Mouse (Mus musculus): ENCODE data around the gene Rarb. TPM values are rescaled to one million over a fixed set of nuclear protein-coding genes. Genes with fewer than 3 reads are reported as not detected.

The Rarb gene
- polyA plus RNA-seq, 1 experiment from 2014 or later: 11.6 TPM

DNA sequence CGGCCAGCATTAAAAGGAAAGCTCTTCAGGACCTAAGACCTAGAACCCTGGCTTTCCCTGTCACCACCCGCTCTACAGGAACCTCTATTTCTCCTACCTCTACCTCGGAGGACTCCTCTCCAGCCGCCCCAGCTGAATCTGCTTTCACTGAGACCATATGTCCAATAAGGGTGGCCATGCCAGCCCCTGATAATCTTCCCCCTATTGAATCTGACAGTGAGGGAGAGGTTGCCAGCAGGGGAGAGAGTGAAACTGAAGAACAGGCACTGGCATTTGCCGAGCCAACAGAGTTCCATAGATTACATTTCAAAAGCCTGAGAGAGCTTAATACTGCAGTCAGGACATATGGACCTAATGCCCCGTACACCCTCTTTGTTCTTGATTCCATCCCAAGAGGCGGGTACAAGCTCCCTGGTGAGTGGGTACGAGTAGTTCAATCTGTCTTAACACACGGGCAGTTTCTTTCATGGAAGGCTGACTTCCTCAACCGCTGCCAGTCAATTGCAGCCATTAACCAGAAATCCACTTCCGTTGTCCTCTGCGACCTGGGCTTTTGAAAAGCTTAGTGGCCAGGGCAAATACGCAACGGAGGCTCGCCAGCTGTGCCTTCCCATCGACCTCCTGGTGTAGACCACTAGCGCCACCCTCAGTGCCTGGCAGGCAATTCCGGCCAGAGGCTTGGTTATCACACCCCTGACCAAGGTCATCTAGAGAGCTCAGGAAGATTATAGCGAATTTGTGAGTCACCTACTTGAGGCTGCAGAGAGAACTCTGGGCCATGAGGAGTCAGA lies 179.6 kb downstream of the Rarb start:
- Histone ChIP-seq H3K27ac (no peak overlapping the region), H3K27me3 (no peaks in the 10 kb centered on the region), H3K4me3 (no peak overlapping the region), H3K4me2 (no peak overlapping the region), H3K9me3 (replicated peaks) (peaks cover 6% of the 10 kb centered on the region), H3K9ac (no peak overlapping the region), H3K4me1 (replicated peaks) (no peaks in the 10 kb centered on the region), H3K36me3 (no peaks in the 10 kb centered on the region)
- no peak for ATAC-seq (replicated peaks; ENCODE audit: insufficient number of reproducible peaks, insufficient read depth, low FRiP score, low read depth)
- 91% methylated on average over 19 of the region's 19 CpGs for WGBS

DNA sequence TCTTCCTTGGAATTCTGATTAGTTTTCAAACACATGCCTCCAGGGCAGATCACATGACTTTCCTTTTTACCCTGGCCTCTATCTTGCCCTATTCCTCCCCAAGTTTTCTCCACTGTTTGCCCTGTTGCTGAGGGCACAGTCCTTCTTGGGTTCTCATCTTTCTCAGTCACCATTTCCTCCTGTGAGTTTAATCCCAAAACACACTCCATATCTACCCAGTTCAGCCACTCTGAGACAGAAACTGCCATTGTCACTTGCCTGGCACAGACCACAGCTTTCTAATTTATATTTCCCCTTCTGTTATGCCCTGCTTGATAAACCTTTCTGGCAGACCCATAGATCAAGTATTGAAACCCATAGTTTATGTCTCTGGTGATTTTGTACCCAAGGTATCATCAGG lies 205.0 kb downstream of the Rarb start:
- H3K9me3 ChIP-seq (replicated peaks): no peaks in the 10 kb centered on the region
- no peaks in the 10 kb centered on the region for H3K36me3 ChIP-seq
- no peak overlapping the region for H3K9ac ChIP-seq
- H3K4me3 ChIP-seq: no peak overlapping the region
- H3K4me2 ChIP-seq: no peak overlapping the region
- no peak overlapping the region for H3K27ac ChIP-seq
- H3K4me1 ChIP-seq (replicated peaks): no peaks in the 10 kb centered on the region
- H3K27me3 ChIP-seq: no peaks in the 10 kb centered on the region
- no peak for ATAC-seq (replicated peaks; ENCODE audit: insufficient number of reproducible peaks, insufficient read depth, low FRiP score, low read depth)

GRCm38 (mm10) chr14:16605480-16605879 lies 213.5 kb downstream of the Rarb start:
- no peaks in the 10 kb centered on the region for H3K27me3 ChIP-seq
- no peaks in the 10 kb centered on the region for H3K36me3 ChIP-seq
- no peak overlapping the region for H3K4me2 ChIP-seq
- no peak overlapping the region for H3K9ac ChIP-seq
- peaks cover 8% of the 10 kb centered on the region for H3K4me1 ChIP-seq (replicated peaks)
- H3K9me3 ChIP-seq (replicated peaks): no peaks in the 10 kb centered on the region
- no peak overlapping the region for H3K27ac ChIP-seq
- H3K4me3 ChIP-seq: no peak overlapping the region
- ATAC-seq (replicated peaks; ENCODE audit: insufficient number of reproducible peaks, insufficient read depth, low FRiP score, low read depth): no peak

GRCm38 (mm10) chr14:16604469-16605064 lies 214.4 kb downstream of the Rarb start:
- peaks cover 13% of the 10 kb centered on the region for H3K4me1 ChIP-seq (replicated peaks)
- ATAC-seq (replicated peaks; ENCODE audit: insufficient number of reproducible peaks, insufficient read depth, low FRiP score, low read depth): no peak
- H3K4me2 ChIP-seq: no peak overlapping the region
- 36% methylated on average over 8 of the region's 8 CpGs for WGBS
- no peaks in the 10 kb centered on the region for H3K9me3 ChIP-seq (replicated peaks)
- no peaks in the 10 kb centered on the region for H3K36me3 ChIP-seq
- H3K27me3 ChIP-seq: no peaks in the 10 kb centered on the region
- H3K4me3 ChIP-seq: no peak overlapping the region
- no peak overlapping the region for H3K9ac ChIP-seq
- H3K27ac ChIP-seq: no peak overlapping the region

- WGBS: 14% methylated on average over 5 of the region's 5 CpGs
- peaks cover 27% of the 10 kb centered on the region for H3K4me1 ChIP-seq (replicated peaks)
- no peaks in the 10 kb centered on the region for H3K36me3 ChIP-seq
- no peak overlapping the region for H3K27ac ChIP-seq
- no peaks in the 10 kb centered on the region for H3K9me3 ChIP-seq (replicated peaks)
- H3K4me3 ChIP-seq: no peak overlapping the region
- H3K4me2 ChIP-seq: no peak overlapping the region
- no peak for ATAC-seq (replicated peaks; ENCODE audit: insufficient number of reproducible peaks, insufficient read depth, low FRiP score, low read depth)
- no peak overlapping the region for H3K9ac ChIP-seq
- H3K27me3 ChIP-seq: no peaks in the 10 kb centered on the region
Observed at GRCm38 (mm10) chr14:16603040-16603590, 215.8 kb downstream of the Rarb start.

GRCm38 (mm10) chr14:16599224-16599623 lies 219.7 kb downstream of the Rarb start:
- no peak overlapping the region for H3K4me2 ChIP-seq
- H3K27me3 ChIP-seq: no peaks in the 10 kb centered on the region
- H3K4me3 ChIP-seq: no peak overlapping the region
- ATAC-seq (replicated peaks; ENCODE audit: insufficient number of reproducible peaks, insufficient read depth, low FRiP score, low read depth): peak; percentile 71
- H3K36me3 ChIP-seq: no peaks in the 10 kb centered on the region
- WGBS: 29% methylated on average over 7 of the region's 7 CpGs
- no peaks in the 10 kb centered on the region for H3K9me3 ChIP-seq (replicated peaks)
- no peak overlapping the region for H3K9ac ChIP-seq
- peak overlapping the region; percentile 80 for H3K27ac ChIP-seq
- peaks cover 29% of the 10 kb centered on the region for H3K4me1 ChIP-seq (replicated peaks)

- Histone ChIP-seq H3K9ac (no peak overlapping the region), H3K27me3 (no peaks in the 10 kb centered on the region), H3K4me1 (replicated peaks) (peaks cover 26% of the 10 kb centered on the region), H3K27ac (peak overlapping the region; percentile 80), H3K4me3 (no peak overlapping the region), H3K9me3 (replicated peaks) (no peaks in the 10 kb centered on the region), H3K36me3 (no peaks in the 10 kb centered on the region), H3K4me2 (peak overlapping the region; percentile 25; the same call in 1 of the 2 replicates)
- peak; percentile 51 for ATAC-seq (replicated peaks; ENCODE audit: insufficient number of reproducible peaks, insufficient read depth, low FRiP score, low read depth)
- WGBS: 6% methylated on average over 4 of the region's 4 CpGs
Observed at GRCm38 (mm10) chr14:16598074-16598501, 220.9 kb downstream of the Rarb start.

- Histone ChIP-seq H3K4me1 (replicated peaks) (no peaks in the 10 kb centered on the region), H3K9ac (no peak overlapping the region), H3K27ac (no peak overlapping the region), H3K27me3 (no peaks in the 10 kb centered on the region), H3K4me2 (no peak overlapping the region), H3K36me3 (no peaks in the 10 kb centered on the region), H3K4me3 (no peak overlapping the region), H3K9me3 (replicated peaks) (no peaks in the 10 kb centered on the region)
- ATAC-seq (replicated peaks; ENCODE audit: insufficient number of reproducible peaks, insufficient read depth, low FRiP score, low read depth): no peak
- WGBS: 45% methylated on average over 4 of the region's 4 CpGs
Observed at GRCm38 (mm10) chr14:16589139-16589538, 229.8 kb downstream of the Rarb start.

DNA sequence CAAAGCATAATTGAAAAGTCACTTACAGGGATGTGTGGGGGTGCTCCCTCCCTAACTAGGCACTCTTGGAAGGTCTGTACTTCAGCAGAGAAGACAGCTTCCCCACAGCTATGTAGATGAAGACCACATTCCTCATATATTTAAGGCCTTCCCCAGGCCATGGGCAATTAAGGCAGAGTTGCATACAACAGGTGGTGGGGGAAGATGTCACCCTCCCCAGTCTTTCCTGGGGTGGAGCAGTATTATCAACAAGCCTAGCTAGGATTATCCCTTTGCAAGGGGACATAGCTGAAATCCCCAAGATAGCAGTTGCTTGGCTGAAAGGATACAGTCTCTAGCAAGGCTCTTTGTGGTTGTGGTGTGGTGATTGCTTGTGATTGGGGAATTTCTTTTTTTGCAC lies 240.9 kb downstream of the Rarb start:
- Histone ChIP-seq H3K36me3 (no peaks in the 10 kb centered on the region), H3K27ac (no peak overlapping the region), H3K9ac (no peak overlapping the region), H3K4me2 (no peak overlapping the region), H3K4me3 (no peak overlapping the region), H3K27me3 (no peaks in the 10 kb centered on the region), H3K4me1 (replicated peaks) (peaks cover 8% of the 10 kb centered on the region; the same call in 1 of the 2 replicates), H3K9me3 (replicated peaks) (no peaks in the 10 kb centered on the region)
- ATAC-seq (replicated peaks; ENCODE audit: insufficient number of reproducible peaks, insufficient read depth, low FRiP score, low read depth): no peak

DNA sequence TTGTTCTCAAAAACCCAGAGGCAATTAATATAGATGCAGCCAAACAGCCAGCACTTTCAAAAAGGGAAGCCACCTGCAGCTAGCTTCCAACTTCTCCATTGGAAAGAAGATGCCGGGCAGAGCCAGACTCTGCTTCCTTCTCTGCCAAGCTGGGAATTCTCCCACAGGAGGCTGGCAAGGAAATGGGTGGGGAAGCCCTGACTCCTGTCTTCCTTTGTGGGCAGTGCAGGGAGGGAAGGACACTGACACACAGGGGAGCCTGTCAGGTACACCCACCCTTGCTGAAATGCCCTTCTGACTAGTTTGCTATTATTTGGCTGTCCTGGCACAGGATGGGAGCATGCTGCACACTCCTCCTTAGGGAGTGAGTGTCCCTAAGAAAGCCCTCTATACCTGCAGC lies 241.9 kb downstream of the Rarb start:
- 28% methylated on average over 1 of the region's 1 CpGs for WGBS
- peaks cover 12% of the 10 kb centered on the region for H3K4me1 ChIP-seq (replicated peaks)
- H3K4me3 ChIP-seq: no peak overlapping the region
- H3K27me3 ChIP-seq: no peaks in the 10 kb centered on the region
- H3K9me3 ChIP-seq (replicated peaks): no peaks in the 10 kb centered on the region
- ATAC-seq (replicated peaks; ENCODE audit: insufficient number of reproducible peaks, insufficient read depth, low FRiP score, low read depth): no peak
- no peak overlapping the region for H3K27ac ChIP-seq
- H3K36me3 ChIP-seq: no peaks in the 10 kb centered on the region
- no peak overlapping the region for H3K4me2 ChIP-seq
- no peak overlapping the region for H3K9ac ChIP-seq

DNA sequence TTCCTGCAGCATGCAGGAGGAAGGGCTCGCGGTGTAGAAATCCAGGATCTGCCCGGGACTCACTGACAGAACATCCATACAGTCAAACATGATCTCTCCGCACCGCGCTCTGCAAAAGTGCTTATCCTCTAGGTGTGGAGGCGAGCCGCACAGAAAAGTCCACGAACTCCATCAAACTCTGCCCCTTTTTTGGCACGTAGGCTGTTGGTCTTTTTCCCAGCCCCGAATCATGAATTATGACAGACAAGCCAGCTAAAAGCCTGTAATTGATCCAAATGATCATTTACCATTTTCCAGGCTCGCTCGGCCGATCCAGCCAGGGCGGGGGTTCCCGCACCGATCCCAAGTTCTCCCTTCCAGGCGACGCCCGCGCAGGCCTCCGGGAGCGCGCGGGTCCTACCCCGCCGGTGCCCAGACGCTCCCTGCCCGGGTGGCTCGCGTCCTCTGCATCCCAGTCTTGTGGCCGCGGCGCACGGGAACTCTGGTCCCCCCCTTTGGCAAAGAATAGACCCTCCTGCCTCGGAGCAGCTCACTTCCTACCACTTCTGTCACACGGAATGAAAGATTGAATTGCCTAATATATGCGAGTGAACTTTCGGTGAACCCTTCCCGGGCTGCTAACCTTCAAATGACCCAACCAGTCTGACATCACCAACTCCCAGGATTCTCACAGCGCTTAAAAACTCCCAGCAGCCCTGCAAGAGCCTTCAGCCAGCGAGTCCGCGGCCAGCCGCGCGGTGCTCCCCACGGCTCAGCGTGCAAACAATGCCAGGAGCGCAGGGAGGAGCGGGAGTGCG lies 243.8 kb downstream of the Rarb start:
- Histone ChIP-seq H3K36me3 (no peaks in the 10 kb centered on the region), H3K9ac (peak overlapping the region; percentile 77), H3K4me2 (peak overlapping the region; percentile 79), H3K4me3 (peak overlapping the region; percentile 73), H3K9me3 (replicated peaks) (no peaks in the 10 kb centered on the region), H3K27me3 (no peaks in the 10 kb centered on the region), H3K27ac (peak overlapping the region; percentile 97), H3K4me1 (replicated peaks) (peaks cover 24% of the 10 kb centered on the region)
- ATAC-seq (replicated peaks; ENCODE audit: insufficient number of reproducible peaks, insufficient read depth, low FRiP score, low read depth): peak; percentile 91
- WGBS: under 1% methylated on average over 52 of the region's 52 CpGs

All from heart, embryonic 15.5 days (tissue).